Mouse (Mus musculus) embryonic facial prominence, embryonic 11.5 days (tissue): Measurements from ENCODE around the gene Stra6l. TPM values are rescaled to one million over a fixed set of nuclear protein-coding genes. Genes with fewer than 3 reads are reported as not detected.

Experiments
- ATAC-seq: fragments of 200-750 bp; cut with Nextera tagmentation; replicated peaks from 2 replicates; pipeline ENCODE4 v1.8.0; 2017; ENCODE audit warnings: low read depth; ENCODE audit not compliant: insufficient number of reproducible peaks, low FRiP score, low TSS enrichment
- DNase-seq: peaks from one replicate; pipeline ENCODE4 v3.0.0-alpha.2; 2015; ENCODE audit warnings: low spot score
- H3K27ac ChIP-seq: fragments of 300-500 bp; sonication (generic); replicated peaks from 2 replicates; pipeline ENCODE4 v1.5.1; 2014; ENCODE audit warnings: mild to moderate bottlenecking, low read depth, low read length, control low read depth
- H3K27me3 ChIP-seq: fragments of 300-500 bp; sonication (generic); 2 replicates; pipeline ENCODE4 v1.6.1; 2014; ENCODE audit warnings: mild to moderate bottlenecking, low read length, moderate library complexity, mixed read lengths; ENCODE audit not compliant: control insufficient read depth, insufficient read depth
- H3K36me3 ChIP-seq: fragments of 300-500 bp; sonication (generic); replicated peaks from 2 replicates; pipeline ENCODE4 v1.6.1; 2014; ENCODE audit warnings: low read depth, mild to moderate bottlenecking, low read length, moderate library complexity, mixed read lengths; ENCODE audit not compliant: control insufficient read depth, insufficient read depth
- H3K4me1 ChIP-seq: fragments of 300-500 bp; sonication (generic); 2 replicates; pipeline ENCODE4 v1.6.1; 2014; ENCODE audit warnings: low read length, mixed read lengths; ENCODE audit not compliant: control insufficient read depth, insufficient read depth
- H3K4me2 ChIP-seq: fragments of 300-500 bp; sonication (generic); 2 replicates; pipeline ENCODE4 v1.6.1; 2014; ENCODE audit warnings: low read depth, mild to moderate bottlenecking, control low read depth, low read length, moderate library complexity
- H3K4me3 ChIP-seq: fragments of 300-500 bp; sonication (generic); 2 replicates; pipeline ENCODE4 v1.5.1; 2014; ENCODE audit warnings: low read depth, low read length, control low read depth
- H3K9ac ChIP-seq: fragments of 300-500 bp; sonication (generic); replicated peaks from 2 replicates; pipeline ENCODE4 v1.6.1; 2014; ENCODE audit warnings: mild to moderate bottlenecking, control low read depth, low read length
- H3K9me3 ChIP-seq: fragments of 300-500 bp; sonication (generic); replicated peaks from 2 replicates; pipeline ENCODE4 v1.6.1; 2016; ENCODE audit warnings: mild to moderate bottlenecking, low read length, inconsistent platforms, mixed read lengths; ENCODE audit not compliant: control insufficient read depth
- WGBS: fragments of 180-500 bp; shearing (Covaris S2); extraction: QIAGEN DNeasy Blood & Tissue Kit; methylation state at CpG from one replicate; pipeline ENCODE4 v1.1.7; 2014; 5-methylcytosine and 5-hydroxymethylcytosine counted together
- polyA plus RNA-seq: library from polyadenylated mRNA; unstranded; fragments of >200 nt; fragmentation: Nextera tagmentation; extraction: Ambion mirVana; gene quantifications from 2 replicates; pipeline ENCODE4 v1.2.1, GENCODE M21; 2014

Stra6l gene
- polyA plus RNA-seq, 1 experiment from 2014 or later = 0.14 TPM

DNA sequence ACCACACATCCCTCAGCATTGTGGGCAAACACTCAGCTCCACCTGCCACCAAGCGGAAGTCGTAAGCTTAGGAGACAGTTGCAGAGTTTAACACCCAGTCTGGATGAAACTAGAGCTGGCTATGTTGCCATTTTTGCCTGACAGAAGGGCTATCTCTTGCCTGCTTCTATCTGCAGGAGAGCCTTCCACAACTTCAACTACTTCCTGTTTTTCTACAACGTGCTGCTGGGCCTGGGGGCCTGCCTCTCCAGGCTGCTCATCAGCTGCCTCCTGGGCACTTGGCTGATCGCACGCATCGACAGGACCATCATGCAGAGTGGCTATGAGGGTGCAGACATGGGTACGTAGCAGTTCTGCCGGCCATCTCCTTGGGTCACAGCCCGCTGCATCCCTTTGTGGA is 34.1 kb downstream of the Stra6l start:
- H3K27ac ChIP-seq = no peak overlapping the region
- no peaks in the 10 kb centered on the region for H3K27me3 ChIP-seq
- H3K9me3 ChIP-seq = no peaks in the 10 kb centered on the region
- H3K9ac ChIP-seq = no peak overlapping the region
- DNase-seq (no peak), ATAC-seq (no peak)
- H3K4me3 ChIP-seq = no peak overlapping the region
- H3K4me2 ChIP-seq = no peak overlapping the region
- WGBS = 84% methylated on average over 9 of the region's 9 CpGs
- no peaks in the 10 kb centered on the region for H3K4me1 ChIP-seq
- H3K36me3 ChIP-seq = no peaks in the 10 kb centered on the region

DNA sequence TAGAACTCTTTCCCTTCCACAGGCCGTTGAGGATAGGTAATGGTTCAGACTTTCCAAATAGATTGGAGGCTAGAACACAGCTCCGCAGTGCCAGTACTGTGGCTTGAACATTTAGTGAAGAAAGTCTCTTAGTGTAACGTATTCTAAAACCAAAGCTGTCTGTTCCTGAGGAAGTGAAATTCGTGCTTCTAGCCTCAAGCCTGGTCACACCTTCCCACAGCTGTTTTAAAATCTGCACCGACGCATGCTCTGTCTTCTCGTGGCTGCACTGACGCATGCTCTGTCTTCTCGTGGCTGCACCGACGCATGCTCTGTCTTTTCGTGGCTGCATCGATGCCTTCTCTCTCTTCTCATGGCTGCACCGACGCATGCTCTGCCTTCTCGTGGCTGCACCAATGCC is 34.8 kb downstream of the Stra6l start:
- no peak for DNase-seq
- WGBS = 92% methylated on average over 16 of the region's 16 CpGs
- Histone ChIP-seq H3K27ac (no peak overlapping the region), H3K9me3 (no peaks in the 10 kb centered on the region), H3K4me3 (no peak overlapping the region), H3K9ac (no peak overlapping the region), H3K27me3 (no peaks in the 10 kb centered on the region), H3K4me1 (no peaks in the 10 kb centered on the region), H3K4me2 (no peak overlapping the region), H3K36me3 (no peaks in the 10 kb centered on the region)
- ATAC-seq = no peak

DNA sequence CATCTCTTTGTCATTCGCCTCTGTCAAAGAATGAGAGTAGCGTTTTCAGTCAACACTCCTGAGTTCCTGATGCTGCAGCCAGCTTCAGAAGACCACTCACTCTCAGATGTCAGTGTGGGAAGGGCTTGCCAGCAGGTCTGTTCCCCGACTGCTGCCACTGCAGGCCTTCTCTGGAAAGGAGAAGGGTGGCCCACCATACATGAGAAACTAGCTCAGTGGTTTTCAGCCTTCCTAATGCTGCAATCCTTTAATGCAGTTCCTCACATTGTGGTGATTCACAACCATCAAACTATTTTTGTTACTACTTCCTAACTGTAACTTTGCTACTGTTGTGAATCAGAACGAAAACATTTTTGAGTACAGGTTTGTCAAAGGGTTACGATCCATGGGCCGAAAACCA is 41.0 kb downstream of the Stra6l start:
- ATAC-seq = no peak
- no peaks in the 10 kb centered on the region for H3K4me1 ChIP-seq
- no peak overlapping the region for H3K4me2 ChIP-seq
- WGBS = 65% methylated on average over 6 of the region's 6 CpGs
- no peak overlapping the region for H3K27ac ChIP-seq
- no peak for DNase-seq
- no peaks in the 10 kb centered on the region for H3K27me3 ChIP-seq
- H3K9ac ChIP-seq = no peak overlapping the region
- H3K9me3 ChIP-seq = no peaks in the 10 kb centered on the region
- H3K4me3 ChIP-seq = no peak overlapping the region
- H3K36me3 ChIP-seq = no peaks in the 10 kb centered on the region

DNA sequence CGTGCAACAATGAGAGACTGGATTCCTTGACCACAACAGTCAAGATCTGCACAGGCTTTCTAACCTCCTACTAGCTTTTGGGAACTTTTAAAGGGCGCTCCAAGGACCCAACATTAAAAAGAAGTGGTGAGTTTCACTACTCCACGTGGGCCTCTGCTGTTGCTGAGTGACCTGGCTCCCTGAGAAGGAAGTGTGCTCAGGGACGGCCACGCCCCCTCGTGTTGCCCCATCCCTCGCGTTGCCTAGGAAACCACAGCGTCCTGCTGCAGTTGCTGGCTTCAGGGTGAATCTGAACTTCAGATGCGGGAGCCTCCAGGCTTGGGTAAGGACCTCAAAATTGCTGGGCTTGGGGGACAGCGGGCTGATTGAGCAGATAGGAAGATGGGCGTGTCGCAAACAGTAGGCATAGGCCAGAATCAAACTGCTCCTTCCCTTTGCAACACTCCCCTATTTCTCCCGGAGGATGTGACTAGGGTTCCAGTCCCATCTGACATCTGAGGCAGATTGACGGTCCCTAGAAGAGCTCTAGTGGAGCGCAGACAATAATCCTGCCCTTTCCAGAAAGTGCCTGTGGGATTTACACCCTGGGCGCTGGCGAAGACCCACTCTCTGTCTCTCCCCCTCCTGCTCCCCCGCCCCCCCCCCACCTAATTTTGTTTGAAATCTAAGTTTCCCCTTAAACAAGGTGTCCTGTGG is 41.8 kb downstream of the Stra6l start, which contains the start of gene Ccdc180:
Ccdc180 (plus strand) TSS at position 238 of the 696 bp plus-strand sequence.
- no peaks in the 10 kb centered on the region for H3K4me1 ChIP-seq
- no peaks in the 10 kb centered on the region for H3K36me3 ChIP-seq
- no peak within 1 kb of the TSS; the same call in 1 of the 2 replicates for H3K4me2 ChIP-seq
- no peak within 1 kb of the TSS for H3K4me3 ChIP-seq
- no peaks in the 10 kb centered on the region for H3K9me3 ChIP-seq
- ATAC-seq (peak; percentile 80; the same call in 1 of the 2 replicates), DNase-seq (peak; percentile 89)
- WGBS = 13% methylated on average over 19 of the region's 19 CpGs
- no peak within 1 kb of the TSS for H3K27ac ChIP-seq
- no peak within 1 kb of the TSS for H3K9ac ChIP-seq
- H3K27me3 ChIP-seq = no peaks in the 10 kb centered on the region

DNA sequence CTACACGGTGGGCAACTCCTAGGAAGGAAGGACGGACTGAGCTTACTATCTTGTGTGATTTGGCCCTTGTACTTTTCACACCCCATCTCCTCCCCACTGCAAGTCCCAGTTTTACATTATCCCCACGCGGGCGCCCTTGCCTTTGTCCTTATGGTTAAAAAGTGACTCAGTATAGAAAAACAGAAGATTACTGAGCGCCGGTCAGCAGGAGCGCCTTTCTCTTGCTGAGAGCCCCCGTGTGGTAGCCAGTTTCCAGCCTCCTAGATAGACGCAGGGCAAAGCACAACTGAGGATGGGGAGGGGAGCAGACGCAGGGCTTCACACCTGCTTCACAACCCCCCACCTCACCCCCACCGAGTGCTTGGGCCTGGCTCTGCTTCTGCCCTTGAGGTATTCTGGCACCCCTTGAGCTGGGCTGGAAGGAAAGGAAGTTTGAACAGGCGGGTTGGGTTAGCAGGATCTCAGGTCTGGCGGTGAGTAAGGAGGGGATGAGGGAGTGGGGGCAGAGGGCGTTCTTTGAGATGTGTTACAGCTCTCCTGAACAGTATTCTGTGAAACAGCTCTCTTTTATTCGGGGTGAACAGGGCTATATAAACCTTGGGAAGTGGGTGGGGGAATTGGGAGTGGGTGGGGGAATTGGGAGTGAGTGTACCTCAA is 48.1 kb downstream of the Stra6l start:
- no peak overlapping the region for H3K27ac ChIP-seq
- no peak overlapping the region for H3K4me2 ChIP-seq
- no peaks in the 10 kb centered on the region for H3K36me3 ChIP-seq
- H3K4me3 ChIP-seq = no peak overlapping the region
- no peak for ATAC-seq
- no peaks in the 10 kb centered on the region; the same call in 1 of the 2 replicates for H3K27me3 ChIP-seq
- no peaks in the 10 kb centered on the region for H3K9me3 ChIP-seq
- no peak overlapping the region for H3K9ac ChIP-seq
- WGBS = 15% methylated on average over 16 of the region's 16 CpGs
- H3K4me1 ChIP-seq = no peaks in the 10 kb centered on the region
- DNase-seq = peak; percentile 9

DNA sequence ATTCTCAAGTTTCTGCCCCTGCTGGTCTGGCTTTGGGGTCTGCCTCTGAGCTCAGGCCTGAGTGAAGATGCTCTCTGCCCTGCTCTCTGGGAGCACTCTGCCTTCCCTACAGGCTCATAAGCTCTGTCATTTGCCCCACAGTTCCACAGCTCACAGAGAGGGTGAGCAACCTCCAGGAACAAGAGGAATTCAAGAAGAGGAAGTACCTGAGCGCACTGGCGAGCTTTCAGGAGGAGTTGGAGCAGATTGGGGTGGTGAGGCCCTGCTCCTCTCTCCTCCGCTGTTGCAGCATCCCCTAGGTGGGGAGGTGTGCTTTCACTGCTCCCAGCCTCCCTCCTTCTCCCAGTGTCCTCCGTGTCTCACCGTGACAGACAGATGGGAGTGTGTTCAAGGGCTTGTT is 49.9 kb downstream of the Stra6l start:
- H3K4me1 ChIP-seq = no peaks in the 10 kb centered on the region
- no peak overlapping the region for H3K27ac ChIP-seq
- H3K9ac ChIP-seq = no peak overlapping the region
- H3K27me3 ChIP-seq = no peaks in the 10 kb centered on the region; the same call in 1 of the 2 replicates
- ATAC-seq (no peak), DNase-seq (no peak)
- WGBS = 54% methylated on average over 5 of the region's 5 CpGs
- no peak overlapping the region for H3K4me3 ChIP-seq
- no peak overlapping the region for H3K4me2 ChIP-seq
- H3K9me3 ChIP-seq = no peaks in the 10 kb centered on the region
- no peaks in the 10 kb centered on the region for H3K36me3 ChIP-seq

DNA sequence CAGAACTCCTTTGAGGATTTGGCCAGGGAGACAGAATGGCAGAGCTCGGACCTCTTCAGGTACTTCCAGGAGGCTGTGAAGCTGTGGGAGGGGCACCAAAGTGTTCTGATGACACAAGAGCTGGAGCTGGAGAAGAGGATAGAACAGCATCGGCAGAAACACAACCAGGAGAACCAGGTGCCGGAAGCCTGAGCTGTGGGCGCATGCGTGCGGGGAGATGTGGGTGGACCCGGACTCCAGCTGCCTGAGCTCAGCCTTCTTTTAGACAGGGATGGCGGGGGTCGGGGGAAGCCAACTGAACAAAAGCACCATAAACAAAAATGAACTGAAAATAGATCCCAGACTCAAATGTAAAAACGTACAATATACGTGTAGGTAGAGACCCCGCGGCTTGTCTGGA is 60.8 kb downstream of the Stra6l start:
- Histone ChIP-seq H3K27ac (no peak overlapping the region), H3K4me1 (no peaks in the 10 kb centered on the region), H3K4me3 (no peak overlapping the region), H3K36me3 (no peaks in the 10 kb centered on the region), H3K4me2 (no peak overlapping the region), H3K9me3 (no peaks in the 10 kb centered on the region), H3K27me3 (no peaks in the 10 kb centered on the region), H3K9ac (no peak overlapping the region)
- no peak for DNase-seq
- ATAC-seq = no peak
- 90% methylated on average over 13 of the region's 13 CpGs for WGBS

DNA sequence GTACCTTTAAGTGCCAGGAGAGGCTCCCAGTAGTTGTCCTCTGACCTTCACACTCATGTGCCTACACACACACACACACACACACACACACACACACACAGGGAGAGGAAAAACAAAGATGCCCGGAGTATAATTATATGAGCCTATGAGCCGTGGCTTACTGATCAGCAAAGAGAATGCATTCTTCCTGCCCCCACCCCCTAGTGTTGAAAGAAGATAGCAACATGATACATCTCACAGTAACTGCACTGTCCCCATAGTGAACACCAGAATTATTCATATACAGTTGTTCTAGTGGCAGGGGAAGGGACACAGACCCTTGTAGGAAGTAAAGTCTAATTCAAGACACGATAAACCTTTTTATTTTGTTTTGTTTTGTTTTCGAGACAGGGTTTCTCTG is 61.5 kb downstream of the Stra6l start:
- ATAC-seq (no peak), DNase-seq (no peak)
- Histone ChIP-seq H3K9me3 (no peaks in the 10 kb centered on the region), H3K27ac (no peak overlapping the region), H3K36me3 (no peaks in the 10 kb centered on the region), H3K27me3 (no peaks in the 10 kb centered on the region), H3K4me3 (no peak overlapping the region), H3K4me1 (no peaks in the 10 kb centered on the region), H3K4me2 (no peak overlapping the region), H3K9ac (no peak overlapping the region)
- WGBS = 72% methylated on average over 4 of the region's 4 CpGs
